Mouse (Mus musculus): ENCODE results near the gene Xrcc5.

DNA sequence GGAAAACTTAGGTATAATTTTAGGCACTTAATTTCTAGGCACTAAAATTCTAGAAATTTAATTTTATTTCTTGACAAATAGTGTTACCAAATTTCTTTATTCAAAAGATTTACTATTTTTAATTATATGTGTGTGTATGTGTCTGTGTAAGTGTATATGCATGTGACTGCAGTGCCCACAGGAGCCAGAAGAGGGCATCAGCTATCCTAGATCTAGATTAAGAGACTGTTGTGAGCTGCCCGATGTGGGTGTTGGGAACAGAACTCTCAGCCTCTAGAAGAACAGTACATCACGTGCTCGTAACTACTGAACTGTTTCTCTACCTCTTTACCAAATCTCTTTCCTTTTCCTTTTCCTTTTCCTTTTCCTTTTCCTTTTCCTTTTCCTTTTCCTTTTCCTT is 73.3 kb downstream of the Xrcc5 start:
- TF ChIP-seq POLR2A (IDR thresholded peaks at IDR 0.05; ENCODE audit: insufficient read depth, low read length) (no peak), EP300 (IDR thresholded peaks at IDR 0.05; ENCODE audit: insufficient read depth, low read depth, low read length) (no peak)
